Mouse (Mus musculus) embryo, embryonic 11 days (tissue): ENCODE results near the gene Mpnd.

ENCODE experiments used
- DNase-seq: peaks from one replicate; pipeline ENCODE4 v3.0.0-alpha.2; 2015

Mpnd gene

DNA sequence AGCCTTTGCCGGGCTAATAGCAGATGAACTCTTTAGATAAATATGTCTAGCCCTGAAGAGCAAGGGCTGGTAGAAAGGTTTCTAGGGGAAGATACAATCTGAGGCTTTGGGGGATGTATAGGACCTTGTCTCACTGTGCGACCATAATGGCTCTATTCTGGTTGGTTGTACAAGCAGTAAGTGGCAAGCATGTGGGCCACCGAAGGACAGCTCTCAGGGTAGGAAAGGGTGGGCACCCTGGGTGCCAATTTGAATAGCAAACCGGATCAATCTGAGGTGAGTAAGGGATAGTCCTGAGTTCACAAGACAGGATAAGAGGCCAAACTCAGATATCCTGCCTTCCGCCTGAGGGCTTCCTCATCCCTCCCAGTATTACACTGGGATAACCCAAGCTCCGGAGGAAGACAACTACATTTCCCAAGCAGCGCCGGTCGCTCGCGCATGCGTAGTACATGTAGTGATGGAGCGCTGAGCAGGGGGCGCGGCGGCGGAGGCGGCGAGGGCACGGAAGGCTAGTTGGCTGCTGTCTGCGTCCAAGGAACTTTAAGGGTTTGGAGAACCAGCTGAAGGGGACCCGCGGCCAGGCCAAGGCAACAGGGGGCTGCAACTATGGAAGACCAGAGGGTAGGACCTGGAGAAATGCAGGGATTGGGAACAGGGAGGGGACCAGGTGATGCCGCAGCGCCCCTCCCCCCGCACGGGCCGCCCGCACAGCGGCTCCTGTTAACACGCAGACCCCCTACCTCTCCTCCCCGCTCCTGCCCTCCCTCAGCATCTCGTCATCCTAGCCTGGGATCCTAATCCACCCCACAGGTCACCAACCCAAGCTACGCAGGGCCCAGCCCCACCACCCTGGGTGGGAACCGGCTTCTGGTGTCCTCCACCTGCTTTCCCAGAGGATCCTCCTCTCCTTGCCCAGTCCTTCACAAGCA, 19.2 kb upstream of the Mpnd start, which contains the start of gene Fsd1:
Gene Fsd1, plus strand, starts transcription at position 480 of the 932 bp plus-strand sequence.
- DNase-seq: peak; percentile 89

DNA sequence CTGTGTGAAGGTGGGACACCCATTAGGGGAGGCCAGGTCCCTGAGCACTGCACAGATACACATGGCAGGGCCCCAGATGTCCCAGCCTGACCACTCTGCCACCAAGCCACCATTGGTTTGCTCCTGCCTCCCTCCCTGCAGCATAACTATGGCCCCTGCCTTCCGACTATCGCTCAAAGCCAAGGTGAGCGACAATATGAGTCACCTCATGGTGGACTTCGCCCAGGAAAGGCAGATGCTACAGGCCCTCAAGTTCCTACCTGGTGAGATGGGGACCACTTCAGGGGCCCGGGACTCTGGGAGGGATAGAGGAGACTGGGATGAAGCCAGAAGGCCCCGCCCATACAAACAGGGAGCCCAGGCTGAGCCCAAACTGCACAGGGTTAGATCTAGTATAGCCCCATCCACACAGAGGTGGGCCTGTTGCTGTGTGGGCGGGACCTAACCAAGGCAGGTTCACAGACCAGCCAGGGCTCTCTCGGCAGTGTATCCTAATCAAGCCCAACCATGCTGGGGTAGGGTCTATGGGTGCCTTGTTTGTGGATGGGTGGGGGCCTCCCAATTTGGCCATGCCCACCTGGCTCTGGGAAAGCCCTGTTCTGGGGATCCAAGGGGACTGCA, 15.1 kb upstream of the Mpnd start:
- no peak for DNase-seq

DNA sequence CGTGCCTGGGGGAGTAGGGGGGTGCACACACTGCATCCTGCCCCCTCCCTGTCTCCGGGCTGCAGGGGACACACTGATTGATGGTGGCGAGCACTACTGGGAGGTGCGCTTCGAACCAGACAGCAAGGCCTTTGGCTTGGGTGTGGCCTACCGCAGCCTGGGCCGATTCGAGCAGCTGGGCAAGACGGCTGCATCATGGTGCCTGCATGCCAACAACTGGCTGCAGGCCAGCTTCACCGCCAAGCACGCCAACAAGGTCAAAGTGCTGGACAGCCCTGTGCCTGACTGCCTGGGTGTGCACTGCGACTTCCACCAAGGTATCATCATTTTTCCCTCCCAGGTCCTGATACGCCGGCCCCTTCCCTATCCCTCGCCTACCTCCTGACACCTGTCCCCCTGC, 9.5 kb upstream of the Mpnd start:
- DNase-seq: no peak

DNA sequence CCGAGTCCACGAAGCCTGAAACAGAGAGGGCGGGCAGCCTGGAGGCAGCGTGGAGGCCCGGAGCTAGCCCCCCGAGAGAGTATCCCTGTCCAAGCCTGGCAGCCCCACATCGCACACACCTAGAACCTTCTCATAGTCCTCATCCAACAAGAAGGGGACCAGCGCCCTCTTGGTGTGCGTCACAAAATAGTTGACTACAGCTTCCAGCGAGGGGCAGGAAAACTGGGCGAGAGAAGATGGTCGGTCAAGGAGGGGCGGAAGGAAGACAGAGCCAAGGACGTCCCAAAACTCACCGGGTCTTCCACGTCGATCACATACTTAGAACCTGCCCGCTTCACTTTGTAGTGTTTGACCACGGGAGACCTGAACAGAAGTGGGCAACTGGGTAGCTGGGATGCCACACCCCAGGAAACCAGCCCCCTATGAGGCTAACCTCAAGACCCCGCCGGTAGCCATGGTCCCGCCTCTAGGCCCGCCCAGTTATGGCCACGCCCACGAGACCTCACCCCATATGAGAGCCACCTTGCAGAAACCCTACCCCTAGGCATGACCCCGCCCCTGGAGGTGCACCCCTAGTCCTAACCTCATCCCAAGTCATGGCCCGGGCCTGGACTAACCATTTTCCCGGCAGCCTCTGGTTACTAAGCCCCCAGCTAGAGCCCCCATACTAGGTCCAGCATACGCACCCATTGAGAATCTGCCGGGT, 5.6 kb upstream of the Mpnd start:
- DNase-seq: peak; percentile 39

DNA sequence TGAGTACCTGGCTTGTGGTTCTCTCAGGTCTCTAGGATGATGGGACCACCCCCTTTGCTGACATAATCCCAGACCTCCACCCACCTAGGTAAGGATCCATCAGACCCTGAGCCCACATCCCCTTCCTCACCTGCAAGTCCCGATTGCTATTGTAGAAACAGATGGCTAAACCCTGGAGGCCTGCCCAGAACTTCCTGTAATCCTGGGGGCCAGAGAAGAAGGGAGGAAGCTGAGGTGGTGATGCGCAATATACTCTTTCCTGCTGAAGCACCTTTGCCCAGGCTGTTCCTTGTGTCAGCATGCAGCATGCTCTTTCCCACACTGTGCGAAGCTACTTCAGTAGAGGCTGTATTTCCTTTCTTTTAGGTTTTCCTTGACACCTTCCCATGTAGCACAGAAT, 2.5 kb upstream of the Mpnd start:
- no peak for DNase-seq

DNA sequence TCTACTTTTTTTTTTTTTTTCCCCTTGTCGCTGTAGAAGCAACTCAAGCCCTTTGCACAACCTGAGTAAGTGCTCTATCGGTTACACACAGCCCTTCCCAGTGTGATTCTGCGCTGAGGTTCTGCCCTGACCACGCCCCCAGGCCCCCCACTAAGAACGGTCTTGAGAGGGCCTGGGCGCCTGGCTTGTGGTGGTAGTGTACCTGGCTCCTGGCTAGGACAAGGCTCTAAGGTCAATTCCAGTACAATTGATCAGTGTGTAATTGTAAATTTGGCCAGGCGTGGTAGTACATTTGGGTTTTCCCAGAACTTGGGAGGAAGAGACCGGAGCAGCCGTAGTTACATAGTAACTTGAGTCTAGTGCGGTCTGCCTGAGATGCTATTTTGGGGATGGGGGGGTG, 1.4 kb downstream of the Mpnd start:
- DNase-seq: no peak

DNA sequence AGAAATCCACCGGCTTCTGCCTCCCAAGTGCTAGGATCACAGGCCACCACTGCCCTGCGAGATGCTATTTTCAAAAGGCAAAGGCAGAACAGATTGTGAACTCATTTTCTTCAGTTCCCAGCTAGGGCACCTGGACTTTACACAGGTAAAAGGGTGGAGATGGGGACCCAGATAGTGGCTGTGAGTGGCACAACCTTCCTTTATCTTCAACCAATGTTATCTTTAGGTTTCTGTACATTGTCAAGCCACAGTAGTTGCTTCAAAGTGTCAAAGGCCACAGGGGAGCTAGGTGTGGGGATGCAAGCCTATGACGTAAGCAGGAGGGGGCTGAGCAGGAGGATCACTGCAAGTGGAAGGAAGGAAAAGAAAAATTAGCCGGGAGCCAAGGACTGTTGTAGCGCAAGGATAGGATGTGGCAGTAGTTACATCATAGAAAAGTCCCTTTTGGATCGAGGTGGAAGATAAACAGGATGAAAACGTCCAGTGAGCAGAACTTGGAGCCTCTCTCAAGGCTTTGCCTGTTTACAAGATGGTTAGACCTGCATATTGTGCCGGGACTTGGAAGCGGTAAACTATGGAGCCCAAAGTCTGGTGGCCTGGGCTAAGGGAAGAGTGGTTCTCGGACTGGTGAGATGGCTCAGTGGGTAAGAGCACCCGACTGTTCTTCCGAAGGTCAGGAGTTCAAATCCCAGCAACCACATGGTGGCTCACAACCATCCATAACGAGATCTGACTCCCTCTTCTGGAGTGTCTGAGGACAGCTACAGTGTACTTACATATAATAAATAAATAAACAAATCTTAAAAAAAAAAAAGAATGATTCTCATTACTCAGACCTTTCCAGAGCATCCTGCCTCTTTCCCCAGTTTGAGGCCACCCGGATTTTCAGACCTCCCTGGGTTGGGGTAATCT, 2.2 kb downstream of the Mpnd start:
- DNase-seq: peak; percentile 47

DNA sequence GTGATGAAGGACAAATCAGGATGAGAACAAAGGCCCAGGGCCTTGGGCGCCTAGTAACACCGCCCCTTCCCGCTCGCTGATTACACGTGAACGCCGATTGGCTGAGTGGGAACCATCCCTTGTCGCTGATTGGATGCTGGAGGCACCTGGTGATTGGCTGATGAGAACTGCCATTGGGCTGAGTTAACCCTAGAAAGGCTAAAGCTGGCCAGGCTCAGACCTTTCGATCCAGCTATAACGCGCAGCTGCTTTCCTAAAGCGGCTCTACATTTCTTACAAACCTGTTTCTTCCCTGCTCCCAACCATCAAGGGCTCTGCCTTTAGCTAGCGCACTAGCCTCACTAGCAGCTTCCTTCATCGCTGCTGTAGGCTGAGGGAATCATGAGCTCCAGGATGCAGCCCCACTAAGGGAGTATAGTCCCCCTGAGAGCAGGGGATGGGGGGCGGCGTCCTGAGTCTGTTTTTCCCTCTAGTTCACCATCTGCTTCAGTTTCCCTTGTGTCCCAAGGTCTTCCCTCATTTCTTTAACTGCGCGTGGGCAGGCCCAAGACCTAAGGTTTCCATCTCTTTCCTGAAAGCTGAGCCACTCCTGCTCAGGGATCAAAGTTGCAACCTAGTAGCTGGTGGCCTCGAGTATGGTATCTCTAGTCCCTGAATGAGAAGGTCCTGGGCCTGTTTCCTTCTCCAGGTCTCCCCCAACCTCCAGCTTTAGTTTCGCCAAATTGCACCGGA, 3.0 kb downstream of the Mpnd start:
- DNase-seq: peak; percentile 98

DNA sequence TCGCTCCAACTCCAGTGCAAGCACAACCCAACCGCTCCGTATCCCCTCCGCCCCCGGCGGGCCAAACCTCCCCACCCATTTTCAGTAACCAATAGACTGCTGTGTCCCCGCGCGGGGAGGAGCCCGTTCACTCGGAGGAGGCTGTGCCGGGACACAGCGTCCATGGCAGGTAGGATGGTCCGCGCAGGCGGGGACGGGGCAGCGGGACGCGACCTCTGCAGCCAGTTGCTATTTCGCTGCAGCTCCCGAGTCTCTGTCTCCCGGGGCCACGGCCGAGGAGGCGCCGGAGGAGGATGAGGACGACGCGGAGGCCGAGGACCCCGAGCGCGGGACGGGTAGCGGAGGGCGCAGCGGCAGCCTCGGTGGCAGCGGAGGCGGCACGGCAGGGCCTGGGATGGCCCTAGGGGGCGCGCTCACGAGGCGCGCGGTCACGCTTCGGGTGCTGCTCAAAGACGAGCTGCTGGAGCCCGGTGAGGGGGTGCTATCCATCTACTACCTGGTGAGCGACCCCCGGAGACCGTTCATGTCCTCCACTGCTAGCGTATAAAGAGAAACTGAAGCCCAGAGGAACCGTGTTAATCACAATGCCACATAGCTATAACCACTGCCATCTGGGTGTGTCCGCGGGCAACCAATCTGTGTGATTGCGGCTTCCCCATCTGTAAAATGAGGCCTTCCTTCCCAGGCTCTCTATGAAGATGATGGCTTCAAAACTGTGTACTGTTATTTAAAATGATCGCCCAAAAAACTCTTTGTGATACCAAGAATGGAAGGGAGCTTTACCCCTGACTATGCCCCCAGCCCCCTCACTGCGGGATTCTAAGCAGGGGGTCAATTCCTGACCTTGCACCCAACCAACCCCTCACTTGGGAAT, 3.8 kb downstream of the Mpnd start:
- DNase-seq: peak; percentile 94

DNA sequence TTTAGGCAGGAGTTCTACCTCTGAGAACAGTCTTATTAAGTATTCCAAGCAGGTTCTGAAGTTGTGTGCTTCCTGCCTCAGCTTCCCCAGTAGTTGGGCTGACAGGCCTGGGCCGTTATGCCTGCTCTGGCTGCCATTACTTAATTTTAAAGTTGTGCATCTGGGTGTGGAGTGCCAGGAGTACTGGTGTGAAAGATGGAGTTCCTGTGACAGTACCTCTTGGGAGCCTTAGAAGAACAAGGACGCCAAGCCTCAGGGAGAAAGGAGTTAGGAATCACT, 4.4 kb downstream of the Mpnd start:
- DNase-seq: no peak

DNA sequence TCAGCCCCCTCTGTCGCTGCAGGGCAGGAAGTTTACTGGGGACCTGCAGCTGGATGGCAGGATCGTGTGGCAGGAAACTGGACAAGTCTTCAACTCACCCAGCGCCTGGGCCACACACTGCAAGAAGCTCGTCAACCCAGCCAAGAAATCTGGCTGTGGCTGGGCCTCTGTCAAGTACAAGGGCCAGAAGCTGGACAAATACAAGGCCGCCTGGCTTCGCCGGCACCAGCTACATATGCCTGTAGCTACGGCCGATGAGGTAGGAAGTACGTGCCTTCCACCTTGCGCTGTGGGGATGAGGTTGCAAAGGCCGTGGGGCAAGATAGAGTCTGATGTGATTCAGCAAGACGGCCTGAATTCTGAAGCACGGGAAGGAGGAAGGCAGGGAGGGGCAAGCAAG, 4.7 kb downstream of the Mpnd start:
- no peak for DNase-seq

DNA sequence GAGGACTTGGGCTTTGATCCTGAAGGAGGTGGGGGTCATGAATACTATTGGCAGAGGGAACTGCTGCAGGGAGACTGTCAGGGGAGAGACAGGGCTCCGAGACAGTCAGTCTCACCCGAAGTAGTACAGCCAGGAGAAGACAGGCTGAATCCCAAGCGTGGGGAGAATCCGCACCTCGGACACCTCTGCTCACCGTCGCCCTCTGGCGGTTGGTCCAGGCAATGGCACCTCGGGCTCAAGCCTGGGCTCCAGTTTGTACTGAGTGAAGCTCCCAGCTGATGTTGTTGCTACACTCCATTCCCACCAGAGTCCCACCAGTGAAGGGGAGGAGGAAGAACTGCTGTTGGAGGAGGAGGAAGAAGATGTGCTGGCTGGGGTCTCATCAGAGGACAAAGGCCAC, 5.2 kb downstream of the Mpnd start:
- DNase-seq: peak; percentile 73

DNA sequence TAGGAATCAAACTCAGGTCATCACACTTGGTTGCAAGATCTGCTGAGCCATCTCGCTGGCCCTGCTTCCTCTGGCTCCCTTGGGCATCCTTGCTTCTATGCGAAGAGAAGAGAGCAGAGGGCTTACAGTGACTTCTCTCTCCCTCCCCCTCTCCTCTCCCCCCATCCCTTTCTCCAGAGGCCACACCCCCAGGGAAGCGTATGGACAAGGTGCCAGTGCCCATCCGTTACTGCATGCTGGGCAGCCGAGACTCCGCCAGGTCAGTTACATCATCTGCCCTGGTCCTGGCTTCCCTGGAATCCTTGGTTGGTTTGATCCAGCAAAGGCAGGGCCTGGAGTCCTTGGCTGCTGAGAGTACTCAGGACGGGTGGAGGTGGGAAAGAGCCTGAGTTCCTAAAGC, 5.9 kb downstream of the Mpnd start:
- no peak for DNase-seq

DNA sequence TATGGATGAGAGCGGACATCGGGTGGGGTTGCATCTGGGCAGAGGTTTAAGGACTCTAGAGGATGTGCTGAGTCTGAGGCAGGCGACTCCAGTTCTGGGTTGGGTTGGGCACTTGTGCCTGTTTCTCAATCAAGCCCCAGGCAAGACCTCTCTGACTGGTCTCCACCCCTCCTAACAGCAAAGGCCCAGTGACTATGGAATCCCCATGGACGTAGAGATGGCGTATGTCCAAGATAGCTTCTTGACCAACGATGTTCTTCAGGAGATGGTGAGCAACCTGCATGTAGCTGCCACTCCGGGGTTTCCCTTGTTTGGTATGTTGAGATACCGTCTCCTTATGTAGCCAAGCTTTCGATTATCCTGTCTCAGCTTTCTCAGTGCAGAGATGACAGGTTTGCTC, 9.8 kb downstream of the Mpnd start:
- no peak for DNase-seq

DNA sequence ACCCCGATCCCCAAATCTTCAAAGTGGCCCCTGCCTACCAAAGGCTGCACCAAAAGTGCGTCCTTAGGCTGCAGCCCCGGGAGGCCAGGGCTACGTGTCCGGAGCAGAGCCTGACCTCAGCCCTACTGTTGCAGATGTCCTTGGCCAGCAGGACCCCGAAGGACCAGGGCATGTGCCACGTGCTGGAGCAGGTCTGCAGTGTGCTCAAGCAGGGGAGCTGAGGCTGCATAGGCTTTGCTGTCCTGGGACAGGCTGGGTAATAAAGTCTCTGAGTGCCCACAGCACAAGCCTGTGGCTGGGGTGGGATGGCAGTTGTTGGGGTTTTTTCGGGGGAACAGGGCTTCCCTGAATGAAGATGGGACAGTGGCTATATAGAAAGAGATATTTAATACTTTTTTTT, 10.9 kb downstream of the Mpnd start:
- DNase-seq: no peak

DNA sequence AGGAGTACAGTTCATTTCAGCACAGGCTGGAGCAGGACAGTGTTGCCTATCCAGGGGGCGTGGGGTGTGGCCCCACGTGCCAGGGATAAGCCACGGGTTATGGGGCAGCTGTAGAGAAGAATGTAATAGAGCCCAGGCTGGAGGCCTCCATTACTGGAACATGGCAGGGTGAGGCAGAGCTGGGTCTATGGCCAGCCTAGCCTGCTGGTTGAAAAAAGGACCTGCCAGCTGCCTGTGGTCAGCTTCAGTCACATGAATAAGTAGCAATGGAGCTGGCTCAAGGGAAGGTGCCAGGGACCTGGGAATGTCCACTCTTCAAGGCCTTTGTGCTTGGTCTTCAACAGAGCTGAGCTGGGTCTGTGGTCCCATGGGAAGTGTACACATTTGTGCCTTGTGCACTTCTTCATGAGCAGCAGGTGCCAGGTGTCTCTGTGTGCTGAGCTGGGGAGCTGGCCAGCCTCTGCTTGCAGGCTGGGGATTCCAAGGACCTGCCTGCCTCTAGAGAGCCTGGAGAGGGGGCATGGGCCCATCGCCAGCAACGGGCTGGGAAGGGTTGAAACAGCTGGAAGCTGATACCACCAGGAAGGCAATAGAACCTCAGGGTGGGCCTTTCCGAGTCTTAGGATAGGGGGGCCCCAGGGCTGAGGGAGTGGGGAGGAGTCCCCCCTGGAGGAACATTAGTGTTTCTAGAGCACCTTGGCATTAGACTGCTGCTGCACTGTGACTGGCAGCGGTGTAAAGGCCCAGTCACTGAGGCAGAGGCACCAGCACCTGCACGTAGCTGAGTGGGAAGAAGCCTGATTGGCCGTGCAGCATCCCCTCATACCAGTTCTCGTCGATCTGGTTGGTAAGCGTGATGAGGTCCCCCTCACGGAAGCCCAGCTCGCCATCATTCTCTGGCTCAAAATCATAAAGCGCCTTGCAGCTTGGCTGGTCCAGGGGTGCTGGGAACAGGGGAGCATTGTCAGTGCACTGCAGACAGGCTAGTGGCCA, 11.6 kb downstream of the Mpnd start:
- no peak for DNase-seq

DNA sequence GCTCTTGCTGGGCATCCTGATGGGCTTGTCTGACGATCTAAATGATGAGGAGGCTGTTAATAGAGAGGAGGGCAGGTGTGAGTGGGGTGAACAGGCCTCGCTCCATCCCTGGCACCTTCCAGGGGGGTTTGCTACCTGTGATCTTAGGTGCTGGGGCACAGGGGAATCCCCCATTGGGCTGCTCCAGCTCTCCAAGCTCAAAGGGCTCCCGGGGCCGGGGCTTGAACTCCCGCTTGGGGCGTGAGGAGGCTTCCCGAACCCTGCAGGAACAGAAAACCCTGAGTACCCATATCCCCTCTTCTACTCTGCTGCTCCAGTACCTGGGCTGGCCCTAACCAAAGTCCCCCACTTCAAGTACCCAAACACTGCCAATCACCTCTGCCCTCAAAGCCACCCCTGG, 12.3 kb downstream of the Mpnd start:
- no peak for DNase-seq

DNA sequence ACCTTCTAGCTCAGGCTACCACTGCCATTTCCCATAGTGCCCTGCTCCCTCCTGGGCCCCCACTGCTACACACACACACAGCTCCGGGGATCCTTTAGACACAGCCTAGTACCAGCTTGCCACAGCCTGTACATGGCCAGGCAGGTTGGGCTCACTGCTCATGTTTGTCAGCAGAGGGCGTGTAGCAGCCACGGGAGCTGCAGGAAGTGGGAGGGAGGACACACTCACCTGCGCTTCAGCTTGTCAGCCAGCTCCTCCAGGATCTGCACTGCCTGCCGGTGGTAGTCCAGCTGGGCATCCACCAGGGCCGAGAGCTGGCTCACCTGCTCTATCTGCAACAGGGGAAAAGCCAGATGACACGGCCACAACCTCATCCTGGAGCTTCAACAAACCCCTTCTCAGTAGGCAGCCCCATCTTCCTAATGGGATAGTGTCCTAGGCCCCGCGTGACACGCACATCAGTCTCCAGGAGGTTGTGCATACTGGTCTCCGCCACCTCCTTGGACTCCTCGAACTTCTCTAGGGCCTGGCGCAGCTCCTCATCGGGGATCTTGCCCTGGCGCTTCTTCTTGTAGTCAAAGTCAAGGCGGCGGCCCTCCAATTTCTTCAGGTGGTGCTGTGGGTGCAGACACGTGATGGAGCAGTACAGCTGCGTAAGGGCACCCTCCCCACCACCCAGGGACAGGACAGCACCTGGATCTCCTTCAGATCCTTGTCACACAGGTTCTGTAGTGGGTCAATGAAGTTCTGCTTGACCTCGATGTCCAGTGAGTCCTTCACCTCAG, 13.0 kb downstream of the Mpnd start:
- DNase-seq: no peak
